Mouse (Mus musculus): ENCODE measurements around the gene Dnaja4. TPM values are rescaled to one million over a fixed set of nuclear protein-coding genes. Genes with fewer than 3 reads are reported as not detected.

Dnaja4 gene
- polyA plus RNA-seq, 1 experiment from 2014 or later, result 5.5 TPM

- WGBS, result 65% methylated on average over 4 of the region's 4 CpGs
- H3K4me3 ChIP-seq (ENCODE audit: low read depth, low read length), result no peak overlapping the region
- no peaks in the 10 kb centered on the region for H3K4me1 ChIP-seq (ENCODE audit: control insufficient read depth, insufficient read depth, low read length)
- DNase-seq (ENCODE audit: low spot score), result peak; percentile 46
- no peak overlapping the region for H3K27ac ChIP-seq (ENCODE audit: low read depth, low read length)
- H3K9me3 ChIP-seq (replicated peaks; ENCODE audit: control insufficient read depth, low read length), result no peaks in the 10 kb centered on the region
- H3K27me3 ChIP-seq (replicated peaks; ENCODE audit: control insufficient read depth, insufficient read depth, low read length), result no peaks in the 10 kb centered on the region
- H3K36me3 ChIP-seq (ENCODE audit: control insufficient read depth, insufficient read depth, low read length), result no peaks in the 10 kb centered on the region
- no peak overlapping the region for H3K9ac ChIP-seq (ENCODE audit: low read length)
- no peak for ATAC-seq
- no peak overlapping the region for H3K4me2 ChIP-seq (ENCODE audit: low read length)
These were observed 30.2 kb upstream of the Dnaja4 start for GRCm38 (mm10) chr9:54668455-54668854.

GRCm38 (mm10) chr9:54671962-54672361, 26.7 kb upstream of the Dnaja4 start:
- Histone ChIP-seq H3K4me3 (ENCODE audit: low read depth, low read length) (no peak overlapping the region), H3K36me3 (ENCODE audit: control insufficient read depth, insufficient read depth, low read length) (no peaks in the 10 kb centered on the region), H3K27me3 (replicated peaks; ENCODE audit: control insufficient read depth, insufficient read depth, low read length) (no peaks in the 10 kb centered on the region), H3K4me1 (ENCODE audit: control insufficient read depth, insufficient read depth, low read length) (no peaks in the 10 kb centered on the region), H3K9me3 (replicated peaks; ENCODE audit: control insufficient read depth, low read length) (no peaks in the 10 kb centered on the region), H3K4me2 (ENCODE audit: low read length) (no peak overlapping the region), H3K27ac (ENCODE audit: low read depth, low read length) (no peak overlapping the region), H3K9ac (ENCODE audit: low read length) (no peak overlapping the region)
- WGBS, result 80% methylated on average over 3 of the region's 3 CpGs
- DNase-seq (ENCODE audit: low spot score), result no peak
- ATAC-seq, result no peak

GRCm38 (mm10) chr9:54673887-54674286, 24.8 kb upstream of the Dnaja4 start:
- H3K27me3 ChIP-seq (replicated peaks; ENCODE audit: control insufficient read depth, insufficient read depth, low read length), result no peaks in the 10 kb centered on the region
- no peak overlapping the region for H3K4me2 ChIP-seq (ENCODE audit: low read length)
- no peaks in the 10 kb centered on the region for H3K9me3 ChIP-seq (replicated peaks; ENCODE audit: control insufficient read depth, low read length)
- H3K27ac ChIP-seq (ENCODE audit: low read depth, low read length), result no peak overlapping the region
- DNase-seq (ENCODE audit: low spot score) (no peak), ATAC-seq (no peak)
- no peaks in the 10 kb centered on the region for H3K4me1 ChIP-seq (ENCODE audit: control insufficient read depth, insufficient read depth, low read length)
- no peak overlapping the region for H3K9ac ChIP-seq (ENCODE audit: low read length)
- H3K36me3 ChIP-seq (ENCODE audit: control insufficient read depth, insufficient read depth, low read length), result no peaks in the 10 kb centered on the region
- H3K4me3 ChIP-seq (ENCODE audit: low read depth, low read length), result no peak overlapping the region
- 88% methylated on average over 13 of the region's 13 CpGs for WGBS

GRCm38 (mm10) chr9:54676531-54676986, 22.1 kb upstream of the Dnaja4 start:
- Histone ChIP-seq H3K9ac (ENCODE audit: low read length) (peak overlapping the region; percentile 41; the same call in 1 of the 2 replicates), H3K36me3 (ENCODE audit: control insufficient read depth, insufficient read depth, low read length) (no peaks in the 10 kb centered on the region), H3K4me3 (ENCODE audit: low read depth, low read length) (peak overlapping the region; percentile 20), H3K27me3 (replicated peaks; ENCODE audit: control insufficient read depth, insufficient read depth, low read length) (no peaks in the 10 kb centered on the region), H3K9me3 (replicated peaks; ENCODE audit: control insufficient read depth, low read length) (no peaks in the 10 kb centered on the region), H3K27ac (ENCODE audit: low read depth, low read length) (no peak overlapping the region), H3K4me1 (ENCODE audit: control insufficient read depth, insufficient read depth, low read length) (no peaks in the 10 kb centered on the region), H3K4me2 (ENCODE audit: low read length) (peak overlapping the region; percentile 53)
- peak; percentile 89 for ATAC-seq
- DNase-seq (ENCODE audit: low spot score), result peak; percentile 81
- WGBS, result under 1% methylated on average over 14 of the region's 14 CpGs

- DNase-seq (ENCODE audit: low spot score), result peak; percentile 46
- no peaks in the 10 kb centered on the region for H3K9me3 ChIP-seq (replicated peaks; ENCODE audit: control insufficient read depth, low read length)
- 62% methylated on average over 2 of the region's 4 CpGs for WGBS
- H3K9ac ChIP-seq (ENCODE audit: low read length), result no peak overlapping the region
- H3K4me1 ChIP-seq (ENCODE audit: control insufficient read depth, insufficient read depth, low read length), result no peaks in the 10 kb centered on the region
- H3K36me3 ChIP-seq (ENCODE audit: control insufficient read depth, insufficient read depth, low read length), result no peaks in the 10 kb centered on the region
- no peak overlapping the region for H3K4me2 ChIP-seq (ENCODE audit: low read length)
- no peak for ATAC-seq
- H3K27me3 ChIP-seq (replicated peaks; ENCODE audit: control insufficient read depth, insufficient read depth, low read length), result no peaks in the 10 kb centered on the region
- H3K27ac ChIP-seq (ENCODE audit: low read depth, low read length), result no peak overlapping the region
- no peak overlapping the region for H3K4me3 ChIP-seq (ENCODE audit: low read depth, low read length)
These were observed 15.8 kb upstream of the Dnaja4 start for GRCm38 (mm10) chr9:54682846-54683245.

GRCm38 (mm10) chr9:54683814-54684605, 14.7 kb upstream of the Dnaja4 start:
- Histone ChIP-seq H3K27me3 (replicated peaks; ENCODE audit: control insufficient read depth, insufficient read depth, low read length) (no peaks in the 10 kb centered on the region), H3K4me1 (ENCODE audit: control insufficient read depth, insufficient read depth, low read length) (no peaks in the 10 kb centered on the region), H3K4me2 (ENCODE audit: low read length) (no peak overlapping the region), H3K4me3 (ENCODE audit: low read depth, low read length) (no peak overlapping the region), H3K9ac (ENCODE audit: low read length) (no peak overlapping the region), H3K27ac (ENCODE audit: low read depth, low read length) (no peak overlapping the region), H3K9me3 (replicated peaks; ENCODE audit: control insufficient read depth, low read length) (no peaks in the 10 kb centered on the region), H3K36me3 (ENCODE audit: control insufficient read depth, insufficient read depth, low read length) (no peaks in the 10 kb centered on the region)
- ATAC-seq, result no peak
- DNase-seq (ENCODE audit: low spot score), result no peak
- 75% methylated on average over 7 of the region's 7 CpGs for WGBS

- Histone ChIP-seq H3K4me3 (ENCODE audit: low read depth, low read length) (no peak overlapping the region), H3K4me1 (ENCODE audit: control insufficient read depth, insufficient read depth, low read length) (no peaks in the 10 kb centered on the region), H3K27me3 (replicated peaks; ENCODE audit: control insufficient read depth, insufficient read depth, low read length) (no peaks in the 10 kb centered on the region), H3K27ac (ENCODE audit: low read depth, low read length) (no peak overlapping the region), H3K9ac (ENCODE audit: low read length) (no peak overlapping the region), H3K4me2 (ENCODE audit: low read length) (no peak overlapping the region), H3K36me3 (ENCODE audit: control insufficient read depth, insufficient read depth, low read length) (no peaks in the 10 kb centered on the region), H3K9me3 (replicated peaks; ENCODE audit: control insufficient read depth, low read length) (no peaks in the 10 kb centered on the region)
- DNase-seq (ENCODE audit: low spot score) (no peak), ATAC-seq (no peak)
- WGBS, result 73% methylated on average over 14 of the region's 14 CpGs
These were observed 11.1 kb upstream of the Dnaja4 start for GRCm38 (mm10) chr9:54687246-54688236.

- no peaks in the 10 kb centered on the region for H3K36me3 ChIP-seq (ENCODE audit: control insufficient read depth, insufficient read depth, low read length)
- WGBS, result 80% methylated on average over 8 of the region's 8 CpGs
- H3K9me3 ChIP-seq (replicated peaks; ENCODE audit: control insufficient read depth, low read length), result no peaks in the 10 kb centered on the region
- DNase-seq (ENCODE audit: low spot score) (no peak), ATAC-seq (no peak)
- no peak overlapping the region for H3K9ac ChIP-seq (ENCODE audit: low read length)
- H3K4me3 ChIP-seq (ENCODE audit: low read depth, low read length), result no peak overlapping the region
- H3K27ac ChIP-seq (ENCODE audit: low read depth, low read length), result no peak overlapping the region
- no peaks in the 10 kb centered on the region for H3K4me1 ChIP-seq (ENCODE audit: control insufficient read depth, insufficient read depth, low read length)
- no peaks in the 10 kb centered on the region for H3K27me3 ChIP-seq (replicated peaks; ENCODE audit: control insufficient read depth, insufficient read depth, low read length)
- H3K4me2 ChIP-seq (ENCODE audit: low read length), result no peak overlapping the region
These were observed 9.2 kb upstream of the Dnaja4 start for GRCm38 (mm10) chr9:54689446-54689845.
